ENCODE assay signal across 7 mouse cellular contexts in genomic region chr10:42018016-42018949, GRCm38 (mm10). TPM values are rescaled to one million over a fixed set of nuclear protein-coding genes. Genes with fewer than 3 reads are reported as not detected.
A peak's percentile ranks its signal among the peaks of the same experiment; 100 is the strongest.
DNase-seq lines count a peak whose midpoint lies in the region; ATAC-seq lines count a peak whose summit lies in the region.

Armc2 (minus strand) TSS chr10:42018442.

- peak; percentile 58 for DNase-seq in adrenal gland, adult 8-10 months
- peak; percentile 75 for DNase-seq in embryo, embryonic 10.5 days (ENCODE audit: low spot score)
- peak; percentile 35 to 65 for DNase-seq in gastrocnemius, postnatal 36 days
- DNase-seq in left cerebral cortex, postnatal 36 days (ENCODE audit: low spot score in 2 of 2), result peak; percentile 78 to 82
- peak; percentile 71 for DNase-seq in mesoderm, embryonic 11.5 days (ENCODE audit: low read depth, low spot score)
- DNase-seq in right cerebral cortex, postnatal 36 days (ENCODE audit: low spot score in 2 of 2), result peak; percentile 53 to 70

- H3K9me3 ChIP-seq in intestine, embryonic 15.5 days, result no peaks in the 10 kb centered on the region

- no peaks in the 10 kb centered on the region for H3K27me3 ChIP-seq in intestine, embryonic 15.5 days (replicated peaks)

- H3K4me1 ChIP-seq in intestine, embryonic 15.5 days (replicated peaks), result 0 out of 2 replicates have a peak, but pooled peaks cover 3% of the 10 kb centered on the region

- H3K36me3 ChIP-seq in intestine, embryonic 15.5 days, result no peaks in the 10 kb centered on the region

- H3K27ac ChIP-seq in intestine, embryonic 15.5 days, result no peak within 1 kb of the TSS

- ATAC-seq in intestine, embryonic 15.5 days, result peak; percentile 100

- H3K4me3 ChIP-seq in intestine, embryonic 15.5 days (replicated peaks), result peak within 1 kb of the TSS; percentile 45

- WGBS in intestine, embryonic 15.5 days, result 2% methylated on average over 58 of the region's 58 CpGs

- intact Hi-C loops in gastrocnemius, postnatal 36 days (cut with DNase I), result no loop called here
- intact Hi-C loops in left cerebral cortex, postnatal 36 days (cut with DNase I), result no loop called here

- H3K4me2 ChIP-seq in intestine, embryonic 15.5 days (replicated peaks), result peak within 1 kb of the TSS; percentile 66

- H3K9ac ChIP-seq in intestine, embryonic 15.5 days, result peak within 1 kb of the TSS; percentile 45

RNA-seq across cellular contexts. Expression of gene Armc2, which starts in this region (rescaled TPM):
- 1 to 10 TPM in 3 of 4 experiments, under 1 TPM in 1; 0.98 to 4.1 (median 2.8) TPM for total RNA-seq in adrenal gland, adult 8-10 months (2022)
- under 1 TPM; 0.10 to 0.51 TPM for total RNA-seq in gastrocnemius, postnatal 36 days (2021)
- polyA plus RNA-seq in intestine, embryonic 15.5 days (2015; fragmentation: Nextera tagmentation; extraction: Ambion mirVana), result 1.3 and 2.1 TPM in 2 replicates
- 10 to 100 TPM; 12.8 to 14.7 TPM for total RNA-seq in left cerebral cortex, postnatal 36 days (2021)

Comparison
In these comparisons a context has a peak if more than half of its experiments do, and no peak if none do; other contexts are left out.
1. Peak in DNase-seq in gastrocnemius, postnatal 36 days; RNA of the gene not detected or under 1 TPM.